Mouse (Mus musculus): ENCODE results near the gene Trub2. TPM values are rescaled to one million over a fixed set of nuclear protein-coding genes. Genes with fewer than 3 reads are reported as not detected.

Trub2 gene
- polyA plus RNA-seq (2016; fragmentation: Nextera tagmentation; extraction: Ambion mirVana) = 47.1 and 50.3 TPM in 2 replicates

DNA sequence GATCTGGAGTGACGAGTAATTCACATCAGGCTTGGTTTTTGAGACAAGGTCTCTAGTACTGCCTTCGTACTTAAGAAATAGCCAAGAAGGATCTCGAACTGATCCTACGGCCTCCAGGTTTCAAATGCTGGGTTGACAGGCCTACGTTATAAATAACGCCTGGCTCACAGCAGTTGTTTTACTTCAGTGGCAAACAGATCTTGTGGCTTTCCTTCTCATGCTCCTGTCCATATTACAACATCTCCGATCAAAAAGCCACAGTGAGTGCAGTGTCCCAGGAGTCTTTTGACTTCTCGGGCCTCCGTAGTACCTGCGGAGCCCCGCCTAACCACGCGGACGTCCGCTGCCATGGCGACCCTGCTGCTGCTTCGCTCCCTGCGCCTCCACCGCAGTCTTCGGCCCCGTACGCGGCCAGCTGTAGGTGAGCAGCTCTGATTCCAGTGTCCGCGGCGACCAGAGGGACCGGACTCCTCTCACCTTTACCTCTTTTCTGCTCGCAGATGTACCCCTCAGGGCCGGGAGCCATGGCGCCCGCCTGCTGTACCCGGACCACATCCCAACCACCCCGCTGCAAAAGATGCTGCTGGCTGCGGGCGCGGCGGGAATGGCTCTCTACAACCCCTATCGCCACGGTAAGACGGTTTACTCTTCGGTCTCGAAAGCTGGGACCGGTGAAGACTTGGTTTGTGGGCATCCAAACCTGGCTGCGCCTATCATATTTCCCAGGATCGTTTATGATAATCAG, at the start of gene Trub2:
Gene Trub2 (minus strand): TSS at position 566 of the 745 bp plus-strand sequence.
- ATAC-seq (ENCODE audit: low FRiP score, low read depth) = peak; percentile 74
- under 1% methylated on average over 45 of the region's 45 CpGs for WGBS

DNA sequence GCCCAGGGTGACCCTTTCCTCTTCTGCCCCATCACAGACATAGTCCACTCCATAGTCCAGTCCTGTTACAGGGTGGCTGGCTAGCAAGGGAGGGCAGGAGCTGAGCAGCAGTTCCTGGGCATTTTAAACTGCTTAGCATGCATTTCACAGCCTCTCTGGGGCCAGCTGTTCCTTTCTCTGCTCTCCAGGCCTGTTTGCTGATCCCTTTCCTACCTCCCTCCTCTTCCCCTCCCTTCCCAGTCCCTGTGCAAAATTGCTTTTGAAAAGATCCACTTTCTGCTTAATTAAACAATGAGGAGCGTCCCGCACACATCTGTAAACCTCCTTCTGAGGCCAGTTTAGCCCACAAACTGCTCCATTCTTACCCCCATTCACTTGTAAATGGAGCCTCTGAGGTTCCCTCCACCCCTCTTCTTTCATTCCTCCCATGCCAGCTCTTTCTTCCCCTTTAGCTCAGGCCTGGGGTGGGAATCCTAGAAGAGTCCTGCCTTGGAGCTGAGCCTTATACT, 47.1 kb upstream of the Trub2 start:
- peak; percentile 66 for ATAC-seq (ENCODE audit: low FRiP score, low read depth)
- H3K27ac ChIP-seq (replicated peaks) = peak overlapping the region; percentile 95
- peaks cover 44% of the 10 kb centered on the region for H3K4me1 ChIP-seq
- no peaks in the 10 kb centered on the region for H3K9me3 ChIP-seq
- peak overlapping the region; percentile 27 for H3K4me2 ChIP-seq (replicated peaks)
- H3K27me3 ChIP-seq = no peaks in the 10 kb centered on the region
- peak overlapping the region; percentile 6; the same call in 1 of the 2 replicates for H3K4me3 ChIP-seq
- H3K9ac ChIP-seq (replicated peaks) = peak overlapping the region; percentile 29; the same call in 1 of the 2 replicates
- H3K36me3 ChIP-seq = peaks cover 13% of the 10 kb centered on the region
- 4% methylated on average over 2 of the region's 2 CpGs for WGBS

More for the DNA sequence above, at the start of gene Trub2:
- Histone ChIP-seq H3K9ac (replicated peaks) (peak within 1 kb of the TSS; percentile 79), H3K27ac (replicated peaks) (peak within 1 kb of the TSS; percentile 63), H3K4me1 (peaks cover 17% of the 10 kb centered on the region), H3K27me3 (no peaks in the 10 kb centered on the region), H3K4me3 (peak within 1 kb of the TSS; percentile 84), H3K9me3 (no peaks in the 10 kb centered on the region), H3K4me2 (replicated peaks) (peak within 1 kb of the TSS; percentile 81), H3K36me3 (peaks cover 63% of the 10 kb centered on the region)

DNA sequence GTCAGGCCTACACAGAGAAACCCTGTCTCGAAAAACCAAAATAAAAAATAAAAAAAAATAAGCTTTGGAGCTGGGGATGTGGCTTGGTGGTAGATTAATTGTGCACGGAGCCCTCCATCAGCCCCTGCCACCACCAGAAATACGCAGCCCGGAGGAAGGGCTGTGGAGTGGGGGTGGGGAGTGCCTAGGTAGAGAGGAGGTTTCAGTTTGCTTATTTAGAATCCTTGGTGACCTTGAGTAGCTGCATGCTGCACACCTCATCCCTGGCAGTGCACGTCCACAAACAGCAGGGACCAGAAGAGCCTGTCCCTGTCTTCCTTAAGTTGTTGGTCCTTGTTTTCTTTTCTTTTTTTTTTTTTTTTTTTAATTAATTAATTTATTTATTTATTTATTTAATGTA, 45.5 kb upstream of the Trub2 start:
- no peaks in the 10 kb centered on the region for H3K27me3 ChIP-seq
- no peaks in the 10 kb centered on the region for H3K9me3 ChIP-seq
- no peak overlapping the region for H3K4me3 ChIP-seq
- H3K4me2 ChIP-seq (replicated peaks) = no peak overlapping the region
- peaks cover 30% of the 10 kb centered on the region for H3K4me1 ChIP-seq
- no peak for ATAC-seq (ENCODE audit: low FRiP score, low read depth)
- H3K27ac ChIP-seq (replicated peaks) = no peak overlapping the region
- peaks cover 13% of the 10 kb centered on the region for H3K36me3 ChIP-seq
- WGBS = 95% methylated on average over 5 of the region's 5 CpGs
- H3K9ac ChIP-seq (replicated peaks) = no peak overlapping the region

DNA sequence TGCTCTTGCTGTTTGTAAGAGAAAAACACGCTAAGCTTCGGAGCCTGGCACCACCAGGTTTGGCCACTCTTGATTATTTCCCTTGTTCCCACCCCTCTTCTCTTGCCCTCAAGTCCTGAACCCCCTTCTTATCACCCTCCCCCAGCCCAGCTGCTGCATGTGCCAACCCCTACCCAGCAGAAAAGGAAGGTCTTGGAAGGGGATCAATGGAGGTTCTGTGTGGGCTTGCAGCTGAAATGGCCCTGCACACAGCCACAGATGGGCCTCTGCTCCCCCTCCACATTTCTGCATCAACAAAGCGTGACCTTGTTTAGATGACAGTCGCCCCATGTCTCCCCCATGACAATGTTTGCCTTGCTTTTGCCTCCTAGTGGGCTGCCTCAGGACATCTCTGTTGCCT, 42.8 kb upstream of the Trub2 start:
- H3K4me1 ChIP-seq = peaks cover 31% of the 10 kb centered on the region
- 94% methylated on average over 4 of the region's 4 CpGs for WGBS

DNA sequence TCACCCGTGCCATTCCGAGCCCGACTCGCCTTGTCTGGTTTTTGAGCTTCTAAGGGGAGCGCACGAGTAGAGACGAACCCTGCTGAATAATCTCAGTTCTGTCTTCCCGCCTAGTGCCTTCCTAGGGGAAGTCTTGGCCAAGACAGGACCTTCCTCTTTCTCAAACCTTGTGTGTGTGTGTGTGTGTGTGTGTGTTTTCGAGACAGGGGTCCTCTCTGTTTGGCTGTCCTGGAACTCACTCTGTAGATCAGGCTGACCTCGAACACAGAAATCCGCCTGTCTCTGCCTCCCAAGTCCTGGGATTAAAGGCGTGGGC, 39.4 kb upstream of the Trub2 start:
- no peaks in the 10 kb centered on the region for H3K9me3 ChIP-seq
- H3K27ac ChIP-seq (replicated peaks) = no peak overlapping the region
- WGBS = 6% methylated on average over 12 of the region's 12 CpGs
- peaks cover 2% of the 10 kb centered on the region for H3K36me3 ChIP-seq
- 0 out of 2 replicates have a peak, but pooled peaks have one; percentile 21 for ATAC-seq (ENCODE audit: low FRiP score, low read depth)
- H3K4me1 ChIP-seq = peaks cover 16% of the 10 kb centered on the region
- no peaks in the 10 kb centered on the region for H3K27me3 ChIP-seq
- H3K4me3 ChIP-seq = peak overlapping the region; percentile 96
- peak overlapping the region; percentile 95 for H3K4me2 ChIP-seq (replicated peaks)
- peak overlapping the region; percentile 75 for H3K9ac ChIP-seq (replicated peaks)

More for the DNA sequence above, 42.8 kb upstream of the Trub2 start:
- Histone ChIP-seq H3K27me3 (no peaks in the 10 kb centered on the region), H3K9ac (replicated peaks) (no peak overlapping the region), H3K4me2 (replicated peaks) (no peak overlapping the region), H3K36me3 (peaks cover 13% of the 10 kb centered on the region), H3K27ac (replicated peaks) (no peak overlapping the region), H3K4me3 (no peak overlapping the region), H3K9me3 (no peaks in the 10 kb centered on the region)
- no peak for ATAC-seq (ENCODE audit: low FRiP score, low read depth)

DNA sequence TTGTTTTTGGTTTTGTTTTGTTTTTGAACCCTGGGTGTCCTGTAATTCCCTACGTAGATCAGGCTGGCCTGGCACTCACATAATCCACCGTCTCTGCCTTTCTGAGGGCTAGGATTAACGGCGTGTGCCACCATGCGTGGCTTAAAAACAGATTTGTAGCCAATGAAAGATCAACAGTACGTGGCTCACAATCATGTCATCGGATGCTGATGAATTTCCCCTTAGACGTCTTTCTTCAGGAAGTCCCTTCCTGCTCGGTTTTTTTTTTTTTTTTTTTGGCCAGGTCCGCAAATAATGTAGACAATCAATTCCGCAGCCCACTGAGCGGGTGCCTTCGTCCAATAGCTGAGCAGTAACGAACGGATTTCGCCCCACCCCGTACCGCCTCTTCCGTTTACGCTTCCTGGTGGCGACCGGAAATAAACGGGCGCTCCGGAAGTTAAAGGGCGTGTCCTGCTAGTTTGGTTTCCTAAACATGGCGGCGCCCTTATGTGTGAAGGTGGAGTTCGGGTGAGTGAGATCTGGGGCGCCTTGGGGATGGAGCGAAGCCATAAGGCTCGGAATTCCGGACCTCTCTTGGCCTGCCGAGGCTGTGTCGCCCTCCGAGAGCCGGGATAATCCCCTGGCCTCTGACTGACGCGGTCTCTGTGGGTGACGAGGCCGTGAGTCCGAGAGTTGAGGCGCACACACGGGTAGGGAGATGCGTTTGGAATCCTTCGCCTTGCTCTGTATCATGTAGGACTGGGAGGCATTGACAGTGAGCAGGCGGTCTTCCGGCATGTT, 38.8 kb upstream of the Trub2 start:
- peak; percentile 94 for ATAC-seq (ENCODE audit: low FRiP score, low read depth)
- under 1% methylated on average over 48 of the region's 48 CpGs for WGBS

DNA sequence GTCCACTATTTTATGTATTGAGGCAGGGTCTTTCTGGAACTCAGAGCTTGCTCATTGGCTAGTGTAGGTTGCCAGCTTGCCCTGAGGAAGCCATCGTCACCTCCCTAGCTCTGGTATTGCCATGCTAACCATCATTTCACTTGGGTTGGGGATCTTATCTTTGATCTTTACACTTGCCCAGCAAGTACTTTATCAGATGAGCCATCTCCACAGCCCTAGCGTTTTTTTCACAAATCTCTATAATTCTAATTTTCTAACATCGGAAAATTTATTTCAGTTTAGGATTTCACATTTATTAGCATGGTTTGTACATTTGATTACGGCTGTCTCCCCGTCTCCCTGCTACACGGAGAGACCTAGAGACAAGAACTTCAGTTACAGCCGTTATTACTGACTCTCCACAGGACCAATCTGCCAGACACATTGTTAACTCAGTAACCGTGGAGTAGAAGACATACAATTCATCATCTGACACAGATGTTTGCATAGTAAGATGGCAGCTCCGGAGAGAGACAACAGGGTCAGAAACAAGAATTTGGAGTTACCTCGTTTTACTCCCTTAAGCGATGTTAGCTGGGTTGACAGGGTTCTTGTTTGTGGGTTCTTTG, 38.1 kb upstream of the Trub2 start:
- Histone ChIP-seq H3K27ac (replicated peaks) (peak overlapping the region; percentile 93), H3K27me3 (no peaks in the 10 kb centered on the region), H3K4me3 (peak overlapping the region; percentile 96), H3K4me2 (replicated peaks) (peak overlapping the region; percentile 60), H3K36me3 (no peaks in the 10 kb centered on the region; the same call in 1 of the 2 replicates), H3K9ac (replicated peaks) (peak overlapping the region; percentile 68), H3K9me3 (no peaks in the 10 kb centered on the region), H3K4me1 (peaks cover 16% of the 10 kb centered on the region)
- ATAC-seq (ENCODE audit: low FRiP score, low read depth) = no peak
- 14% methylated on average over 11 of the region's 11 CpGs for WGBS

More for the DNA sequence above, 38.8 kb upstream of the Trub2 start:
- Histone ChIP-seq H3K4me3 (peak overlapping the region; percentile 96), H3K27ac (replicated peaks) (peak overlapping the region; percentile 93), H3K9ac (replicated peaks) (peak overlapping the region; percentile 75), H3K9me3 (no peaks in the 10 kb centered on the region), H3K27me3 (no peaks in the 10 kb centered on the region), H3K36me3 (no peaks in the 10 kb centered on the region; the same call in 1 of the 2 replicates), H3K4me2 (replicated peaks) (peak overlapping the region; percentile 95), H3K4me1 (peaks cover 16% of the 10 kb centered on the region)

DNA sequence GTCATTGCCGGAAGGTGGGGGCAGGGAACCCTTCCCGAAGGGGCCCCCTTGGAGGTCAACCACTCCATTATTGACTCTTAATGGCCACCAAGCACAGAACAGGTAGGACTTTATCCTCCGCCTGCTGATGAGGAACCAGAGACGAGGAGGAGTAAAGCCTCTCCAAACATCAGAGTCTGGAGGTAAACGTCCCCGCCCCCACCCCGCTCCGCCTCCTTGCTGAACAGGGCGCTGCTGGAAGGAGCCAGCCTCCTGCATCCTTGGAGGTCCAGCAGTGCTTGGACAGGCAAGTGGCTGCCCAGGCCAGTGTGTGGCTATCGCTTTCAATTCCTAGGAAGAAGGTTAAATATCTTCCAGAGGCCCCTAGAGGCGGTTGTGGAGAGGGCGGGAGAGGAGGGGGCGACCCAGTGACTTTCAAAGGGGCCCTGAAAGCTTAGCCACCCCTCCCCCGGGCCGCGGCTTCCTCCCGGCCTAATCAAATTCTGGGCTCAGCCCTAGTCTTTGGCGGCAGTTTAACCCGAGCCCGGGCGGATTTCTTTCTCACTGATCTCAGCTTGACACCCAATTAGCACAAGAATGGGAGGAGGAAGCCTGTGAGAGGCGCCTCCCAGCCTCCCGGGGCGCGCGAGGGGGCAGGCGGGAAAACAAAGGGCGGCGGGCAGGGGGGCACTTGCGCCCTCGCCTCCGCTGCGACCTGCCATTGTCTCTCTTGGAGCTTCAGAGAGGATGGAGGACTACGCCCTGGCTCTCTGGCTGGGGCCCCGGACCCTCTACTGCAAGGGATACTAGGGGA, 31.9 kb upstream of the Trub2 start, which contains the start of gene Urm1:
Gene Urm1 (plus strand): TSS at position 51 of the 793 bp plus-strand sequence.
- H3K36me3 ChIP-seq = peaks cover 17% of the 10 kb centered on the region
- H3K27ac ChIP-seq (replicated peaks) = peak within 1 kb of the TSS; percentile 94
- peak within 1 kb of the TSS; percentile 37 for H3K9ac ChIP-seq (replicated peaks)
- peak within 1 kb of the TSS; percentile 28 for H3K4me3 ChIP-seq
- peak within 1 kb of the TSS; percentile 53 for H3K4me2 ChIP-seq (replicated peaks)
- no peaks in the 10 kb centered on the region for H3K27me3 ChIP-seq
- H3K9me3 ChIP-seq = no peaks in the 10 kb centered on the region
- H3K4me1 ChIP-seq = peaks cover 24% of the 10 kb centered on the region
- ATAC-seq (ENCODE audit: low FRiP score, low read depth) = peak; percentile 85
- under 1% methylated on average over 35 of the region's 35 CpGs for WGBS

DNA sequence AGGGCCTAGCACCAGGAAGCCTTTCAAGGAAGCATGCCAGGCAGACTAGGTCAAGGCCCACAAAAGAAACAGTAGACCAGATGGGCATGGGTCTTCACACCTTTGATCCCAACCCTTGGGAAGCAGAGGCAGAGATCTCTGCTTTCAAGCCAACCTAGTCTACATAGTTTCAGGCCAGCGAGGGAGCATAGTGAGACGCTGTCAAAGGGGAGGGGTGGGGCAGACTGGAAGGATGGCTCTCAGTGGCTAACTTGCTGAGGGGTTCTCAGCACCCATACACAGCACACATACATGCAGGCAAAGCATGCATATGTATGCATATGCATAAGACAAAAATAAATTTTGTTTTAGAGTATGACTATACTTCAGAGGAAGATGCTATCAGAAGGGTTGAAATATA, 31.1 kb upstream of the Trub2 start:
- Histone ChIP-seq H3K4me1 (peaks cover 24% of the 10 kb centered on the region), H3K27ac (replicated peaks) (peak overlapping the region; percentile 94), H3K27me3 (no peaks in the 10 kb centered on the region), H3K36me3 (peaks cover 26% of the 10 kb centered on the region), H3K4me2 (replicated peaks) (no peak overlapping the region), H3K9me3 (no peaks in the 10 kb centered on the region), H3K9ac (replicated peaks) (no peak overlapping the region), H3K4me3 (no peak overlapping the region)
- no peak for ATAC-seq (ENCODE audit: low FRiP score, low read depth)
- 9% methylated on average over 2 of the region's 2 CpGs for WGBS

DNA sequence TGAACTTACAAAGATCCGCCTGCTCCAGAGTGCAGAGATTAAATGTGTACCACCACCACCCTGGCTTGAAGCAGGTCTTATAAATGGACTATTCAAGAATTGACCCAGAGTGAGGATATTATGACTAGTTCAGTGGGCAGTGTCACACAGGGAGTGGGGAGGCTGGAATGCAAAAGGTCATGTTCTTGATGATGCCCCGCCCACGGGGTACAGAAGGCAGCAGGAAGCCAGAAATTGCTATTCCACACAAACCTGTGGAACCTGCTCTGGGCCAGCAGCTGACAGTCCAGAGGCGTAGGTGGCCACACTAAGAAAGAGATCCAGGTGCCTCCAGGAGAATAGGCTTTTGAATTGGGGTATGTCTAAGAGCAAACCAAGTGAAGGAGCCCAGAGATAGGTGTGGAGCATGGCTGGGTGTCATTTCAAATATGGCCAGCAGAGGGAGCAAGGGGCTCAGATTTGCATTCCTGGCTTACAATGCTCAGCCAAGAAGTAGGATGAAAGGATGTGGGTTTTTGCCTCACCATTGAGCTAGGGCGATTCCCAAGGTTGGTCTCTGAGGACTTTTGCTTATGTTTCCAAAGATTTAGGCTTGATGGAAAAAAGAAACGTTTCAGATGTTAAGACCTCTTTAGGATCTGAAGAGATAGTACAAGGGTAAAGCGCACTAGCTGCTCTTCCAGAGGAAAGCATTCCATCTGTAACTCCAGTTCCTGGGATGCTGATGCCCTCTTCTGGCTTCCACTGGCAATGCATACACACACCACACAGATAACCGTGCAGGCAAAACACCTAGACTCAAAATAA, 29.3 kb upstream of the Trub2 start:
- no peaks in the 10 kb centered on the region for H3K27me3 ChIP-seq
- ATAC-seq (ENCODE audit: low FRiP score, low read depth) = no peak; the same call in 1 of the 2 replicates
- H3K9me3 ChIP-seq = no peaks in the 10 kb centered on the region
- no peak overlapping the region for H3K9ac ChIP-seq (replicated peaks)
- H3K4me3 ChIP-seq = no peak overlapping the region
- peaks cover 43% of the 10 kb centered on the region for H3K36me3 ChIP-seq
- 0 out of 2 replicates have a peak overlapping the region, but pooled peaks have one; percentile 23 for H3K4me2 ChIP-seq (replicated peaks)
- H3K4me1 ChIP-seq = peaks cover 24% of the 10 kb centered on the region
- 42% methylated on average over 8 of the region's 8 CpGs for WGBS
- H3K27ac ChIP-seq (replicated peaks) = 0 out of 2 replicates have a peak overlapping the region, but pooled peaks have one; percentile 11

Measured in midbrain, embryonic 12.5 days (tissue).